Mouse (Mus musculus) ES-E14 (cell line): Measurements from ENCODE around the gene Ell3. TPM values are rescaled to one million over a fixed set of nuclear protein-coding genes. Genes with fewer than 3 reads are reported as not detected.
"Not testable (repeated sequence)": the region's sequence is repeated elsewhere in the genome, so short reads cannot be mapped to it uniquely, and the experiment has no call there.

Source experiments
- DNase-seq: peaks from one replicate; pipeline ENCODE4 v3.0.0-alpha.2; 2013; ENCODE audit warnings: low read depth, low spot score
- H3K27ac ChIP-seq: 2 replicates; pipeline ENCODE4 v1.5.1; 2012; ENCODE audit warnings: low read depth, mild to moderate bottlenecking, low read length, moderate library complexity, mixed read lengths; ENCODE audit not compliant: poor library complexity, insufficient read depth, severe bottlenecking
- H3K36me3 ChIP-seq: 2 replicates; pipeline ENCODE4 v1.6.1; 2012; ENCODE audit warnings: mild to moderate bottlenecking, low read length, moderate library complexity, mixed read lengths; ENCODE audit not compliant: control insufficient read depth, poor library complexity, insufficient read depth, severe bottlenecking
- H3K4me1 ChIP-seq, 2 experiments: fragments of 150-350 bp in 1 of 2; sonication (generic) in 1 of 2; 2 replicates each; pipeline ENCODE4 v1.6.1; 2012; ENCODE audit warnings: low read length in 2 of 2, mild to moderate bottlenecking in 1 of 2, mixed read lengths in 1 of 2; ENCODE audit not compliant: control insufficient read depth in 2 of 2, insufficient read depth in 2 of 2, poor library complexity in 1 of 2
- H3K4me3 ChIP-seq, 2 experiments: fragments of 150-350 bp in 1 of 2; sonication (generic) in 1 of 2; 2 replicates each; pipeline ENCODE4 v1.5.1; 2012; ENCODE audit warnings: low read length in 2 of 2, low read depth in 1 of 2, mild to moderate bottlenecking in 1 of 2, mixed read lengths in 1 of 2; ENCODE audit not compliant: insufficient read depth in 1 of 2, poor library complexity in 1 of 2, severe bottlenecking in 1 of 2
- H3K9ac ChIP-seq: 2 replicates; pipeline ENCODE4 v1.6.1; 2012; ENCODE audit warnings: low read depth, mild to moderate bottlenecking, low read length, mixed read lengths; ENCODE audit not compliant: poor library complexity, insufficient read depth, severe bottlenecking
- H3K9me3 ChIP-seq: fragments of 150-350 bp; sonication (generic); 2 replicates; pipeline ENCODE4 v1.6.1; 2012; ENCODE audit warnings: low read depth, mild to moderate bottlenecking, low read length; ENCODE audit not compliant: control insufficient read depth, insufficient read depth
- CHD2 ChIP-seq: IDR thresholded peaks from 2 replicates; pipeline ENCODE4 v1.6.1; 2014; ENCODE audit warnings: mild to moderate bottlenecking, low read depth, low read length, inconsistent platforms
- HCFC1 ChIP-seq: IDR thresholded peaks from 2 replicates; pipeline ENCODE4 v1.6.1; 2012; ENCODE audit warnings: low read length, inconsistent platforms, borderline replicate concordance; ENCODE audit not compliant: insufficient read depth
- MAFK ChIP-seq: IDR thresholded peaks from 2 replicates; pipeline ENCODE4 v1.6.1; 2014; ENCODE audit warnings: mild to moderate bottlenecking, low read depth, low read length, inconsistent platforms; ENCODE audit not compliant: insufficient read depth
- ZC3H11A ChIP-seq: IDR thresholded peaks from 2 replicates; pipeline ENCODE4 v1.6.1; 2012; ENCODE audit warnings: low read depth, mild to moderate bottlenecking, inconsistent platforms, low read length, borderline replicate concordance
- ZNF384 ChIP-seq: IDR thresholded peaks from 2 replicates; pipeline ENCODE4 v1.6.1; 2012; ENCODE audit warnings: low read depth, low read length, inconsistent platforms
- in situ Hi-C, 2 experiments: fragments of 600-800 bp; cut with MboI; formaldehyde crosslinking; loops; one replicate each; pipeline ENCODE4 v1.15.1; 2025; ENCODE audit warnings: low sequenced_read_pairs in 2 of 2, inconsistent platforms in 1 of 2; ENCODE audit not compliant: unreplicated experiment in 2 of 2
- total RNA-seq: library from RNA; depleted of rRNA; stranded (reverse); fragments of 300-350 nt; gene quantifications from 2 replicates; pipeline ENCODE4 v1.2.3, GENCODE M21; 2012; rRNA removed

Ell3 gene
- 7.5 and 16.5 TPM in 2 replicates for total RNA-seq

DNA sequence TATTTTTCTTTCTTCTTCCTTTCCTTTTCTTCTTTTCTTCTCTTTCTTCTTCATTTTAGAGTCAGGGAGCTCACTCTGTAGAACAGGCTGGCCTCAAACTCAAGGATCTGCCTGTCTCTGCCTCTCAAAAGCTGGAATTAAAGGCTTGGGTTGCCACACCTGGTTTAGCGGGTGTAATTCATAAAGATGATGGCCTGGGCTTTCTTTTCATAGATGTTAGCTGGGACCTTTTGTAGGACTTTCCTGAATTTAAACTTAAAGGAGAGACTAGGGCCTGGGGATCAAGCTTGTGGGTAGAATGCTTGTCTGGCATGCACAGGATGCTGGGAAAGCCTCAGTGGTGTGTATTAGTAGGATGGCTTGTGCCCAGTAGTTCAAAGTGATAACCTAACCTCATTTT lies at the start of gene Ell3:
Gene Ell3, minus strand, starts transcription at position 101 of the 400 bp plus-strand sequence.
- in situ Hi-C loops, result no loop called here
- no peak within 1 kb of the TSS for H3K27ac ChIP-seq
- no peaks in the 10 kb centered on the region for H3K9me3 ChIP-seq
- TF ChIP-seq ZC3H11A (no peak), ZNF384 (no peak), MAFK (no peak), HCFC1 (no peak), CHD2 (no peak)
- H3K4me3 ChIP-seq, result peak within 1 kb of the TSS in 1 of 2 experiments; percentile 99; a peak in 2 of 4 replicates
- H3K4me1 ChIP-seq, result 0 out of 4 replicates have a peak, but pooled peaks cover 0 to 2% of the 10 kb centered on the region in 2 experiments
- H3K9ac ChIP-seq, result no peak within 1 kb of the TSS
- DNase-seq, result no peak
- H3K36me3 ChIP-seq, result peaks cover 2% of the 10 kb centered on the region; the same call in 1 of the 2 replicates

DNA sequence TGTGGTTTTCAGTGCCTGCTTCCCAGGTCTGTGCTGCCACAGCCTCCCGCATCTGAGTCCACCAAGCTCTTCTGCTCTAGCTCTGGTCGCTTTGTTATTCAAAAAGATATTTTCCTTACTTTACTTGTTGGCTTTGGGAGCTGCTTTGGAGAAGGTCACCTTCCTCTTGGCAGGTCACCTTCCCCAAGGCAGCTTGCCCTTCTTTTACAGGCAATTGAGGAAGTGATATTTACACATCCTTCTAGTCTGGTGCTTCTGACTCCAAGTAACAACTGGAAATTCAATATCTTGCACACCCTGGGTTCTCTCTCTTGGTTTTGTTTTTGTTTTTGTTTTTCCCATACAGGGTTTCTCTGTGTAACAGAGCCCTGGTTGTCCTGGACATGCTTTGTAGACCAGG lies 40.3 kb upstream of the Ell3 start:
- DNase-seq, H3K36me3 ChIP-seq, H3K4me3 ChIP-seq, H3K27ac ChIP-seq, H3K9me3 ChIP-seq, H3K4me1 ChIP-seq, in situ Hi-C loops, H3K9ac ChIP-seq: not testable (repeated sequence)

DNA sequence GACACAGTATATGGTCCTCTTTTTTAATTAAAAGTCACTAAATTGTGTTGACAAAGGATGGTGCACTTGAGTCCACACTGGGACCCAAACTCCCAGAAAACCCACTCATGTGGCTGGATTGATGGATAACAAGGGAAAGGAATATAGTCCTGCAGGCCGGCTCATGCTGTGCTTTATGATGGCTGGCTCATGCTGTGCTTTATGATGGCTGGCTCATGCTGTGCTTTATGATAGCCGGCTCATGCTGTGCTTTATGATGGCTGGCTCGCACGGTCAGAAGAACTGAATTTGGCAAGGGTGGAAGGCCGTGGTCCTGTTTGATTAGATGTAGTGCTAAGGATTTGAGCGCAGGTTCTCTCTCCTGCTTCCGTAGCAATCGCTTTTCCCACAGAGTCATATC lies 39.5 kb upstream of the Ell3 start:
- no peaks in the 10 kb centered on the region for H3K9me3 ChIP-seq
- no peak for TF ChIP-seq ZNF384
- no peak for TF ChIP-seq HCFC1
- TF ChIP-seq MAFK, result no peak
- TF ChIP-seq CHD2, result no peak
- no peak for TF ChIP-seq ZC3H11A
- in situ Hi-C loops, result no loop called here
- H3K4me3 ChIP-seq, result no peak overlapping the region
- H3K9ac ChIP-seq, result no peak overlapping the region
- no peak for DNase-seq
- H3K4me1 ChIP-seq, result peaks cover 0 to 6% of the 10 kb centered on the region in 2 experiments; a peak in 1 of 4 replicates
- no peak overlapping the region for H3K27ac ChIP-seq
- no peaks in the 10 kb centered on the region for H3K36me3 ChIP-seq

DNA sequence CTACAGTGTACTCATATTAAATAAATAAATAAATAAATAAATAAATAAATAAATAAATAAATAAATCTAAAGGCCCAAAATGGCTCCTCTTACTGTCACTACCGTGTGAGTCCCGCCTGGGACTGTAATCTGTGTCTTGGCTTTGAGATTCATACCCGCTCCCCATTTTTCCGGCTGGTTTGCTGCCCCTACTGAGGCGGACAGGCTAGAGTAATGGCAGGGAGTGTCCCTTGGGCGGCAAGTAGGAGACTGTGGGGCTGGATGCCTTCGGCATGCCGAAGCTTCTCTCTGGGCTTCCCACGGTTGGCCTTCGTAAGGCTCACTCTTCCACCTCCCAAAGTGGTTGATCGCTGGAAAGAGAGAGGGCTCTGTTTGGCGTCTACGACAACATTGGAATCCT lies 36.8 kb upstream of the Ell3 start:
- H3K36me3 ChIP-seq, in situ Hi-C loops, DNase-seq, H3K9me3 ChIP-seq, H3K4me3 ChIP-seq, H3K9ac ChIP-seq, H3K27ac ChIP-seq, H3K4me1 ChIP-seq: not testable (repeated sequence)

DNA sequence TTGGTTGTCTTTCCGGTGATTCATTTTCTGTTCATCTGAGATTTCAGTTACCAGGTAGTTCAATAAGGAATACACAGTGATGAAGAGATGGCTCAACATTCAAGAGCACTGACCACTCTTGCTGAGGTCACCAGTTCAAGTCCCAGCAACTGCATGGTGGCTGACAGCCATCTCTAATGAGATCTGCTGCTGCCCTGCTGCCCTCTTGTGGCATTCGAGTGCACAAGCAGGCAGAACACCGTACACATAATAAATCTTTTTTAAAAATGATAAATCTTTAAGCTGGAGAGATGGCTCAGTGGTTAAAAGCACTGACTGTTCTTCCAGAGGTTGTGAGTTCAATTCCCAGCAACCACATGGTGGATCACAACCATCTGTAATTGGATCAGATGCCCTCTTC lies 36.4 kb upstream of the Ell3 start:
- H3K36me3 ChIP-seq, result no peaks in the 10 kb centered on the region
- H3K4me1 ChIP-seq, result peaks cover 0 to 6% of the 10 kb centered on the region in 2 experiments; a peak in 1 of 4 replicates
- no peak overlapping the region for H3K9ac ChIP-seq
- TF ChIP-seq MAFK (no peak), HCFC1 (no peak), ZC3H11A (no peak; the same call in 1 of the 2 replicates), CHD2 (no peak), ZNF384 (no peak)
- no peak overlapping the region for H3K4me3 ChIP-seq
- in situ Hi-C loops, result no loop called here
- H3K9me3 ChIP-seq, result no peaks in the 10 kb centered on the region
- peak; percentile 25 for DNase-seq
- no peak overlapping the region for H3K27ac ChIP-seq
